Mouse (Mus musculus) C2C12 (cell line): Measurements from ENCODE around the gene Grxcr1.

ENCODE experiments used
- CEBPB ChIP-seq: IDR thresholded peaks from one replicate; pipeline ENCODE4 v1.6.1; 2011; ENCODE audit warnings: low read depth, mild to moderate bottlenecking, control low read depth, moderate library complexity
- CTCF ChIP-seq: IDR thresholded peaks from one replicate; pipeline ENCODE4 v1.5.1; 2011; ENCODE audit not compliant: control insufficient read depth, insufficient read depth, insufficient read length
- MAX ChIP-seq: IDR thresholded peaks from one replicate; pipeline ENCODE4 v1.6.1; 2011; ENCODE audit warnings: mild to moderate bottlenecking, control low read depth
- MYOG ChIP-seq: IDR thresholded peaks from one replicate; pipeline ENCODE4 v1.6.1; 2011; ENCODE audit not compliant: control insufficient read depth, insufficient read length; ENCODE audit errors: extremely low read depth
- USF1 ChIP-seq: IDR thresholded peaks from one replicate; pipeline ENCODE4 v1.6.1; 2011; ENCODE audit warnings: low read depth, mild to moderate bottlenecking, control low read depth, moderate library complexity

DNA sequence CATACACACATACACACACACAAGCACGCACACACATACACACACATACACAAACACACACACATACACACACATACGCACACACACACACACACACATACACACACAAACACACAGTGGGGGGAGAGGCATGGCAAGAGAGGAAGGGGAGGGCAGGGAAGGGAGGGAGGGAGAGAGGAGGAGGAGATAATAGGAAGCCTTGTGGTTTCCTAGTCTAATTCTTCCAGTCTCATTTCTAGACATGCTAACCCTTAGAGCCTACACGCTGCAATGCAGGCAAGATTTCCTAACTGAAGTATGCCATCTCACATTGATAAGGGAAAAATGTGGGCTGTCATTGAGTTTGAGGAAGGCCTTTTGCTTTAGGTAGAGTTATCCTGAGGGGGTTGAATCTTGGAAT, 25.9 kb downstream of the Grxcr1 start:
- TF ChIP-seq CTCF = no peak
- no peak for TF ChIP-seq USF1
- TF ChIP-seq CEBPB = no peak
- TF ChIP-seq MYOG = no peak
- TF ChIP-seq MAX = no peak
